Mouse (Mus musculus): ENCODE measurements at regions not wholly inside any gene's neighbourhood (a gene's known extent, or its start where the extent isn't known, plus 50 kb on each side); places are given as distances from the start of the nearest gene placed in this dataset.

- no peaks in the 10 kb centered on the region for H3K9me3 ChIP-seq (ENCODE audit: control insufficient read depth, low read length)
- no peak overlapping the region for H3K4me2 ChIP-seq (ENCODE audit: low read depth)
- H3K4me3 ChIP-seq (ENCODE audit: insufficient read depth in 1 of 2, low read depth in 2 of 2, low read length in 2 of 2) = no peak overlapping the region
- H3K4me1 ChIP-seq (replicated peaks; ENCODE audit: control insufficient read depth in 2 of 2, insufficient read depth in 2 of 2, low read length in 1 of 2) = no peaks in the 10 kb centered on the region
- TF ChIP-seq CTCF (IDR thresholded peaks at IDR 0.05; ENCODE audit: low read depth) = no peak
- no peak for TF ChIP-seq EP300 (IDR thresholded peaks at IDR 0.05; ENCODE audit: low read depth)
- H3K27ac ChIP-seq = no peak overlapping the region
- H3K9ac ChIP-seq (replicated peaks) = no peak overlapping the region
- no peak for DNase-seq (ENCODE audit: low read depth in 3 of 3, low spot score in 3 of 3)
- H3K27me3 ChIP-seq (ENCODE audit: control insufficient read depth, insufficient read depth, low read length) = no peaks in the 10 kb centered on the region
- no peaks in the 10 kb centered on the region for H3K36me3 ChIP-seq (replicated peaks; ENCODE audit: control insufficient read depth, insufficient read depth, low read depth)
- ATAC-seq (ENCODE audit: insufficient read depth) = no peak
- WGBS (ENCODE audit: insufficient replicate concordance) = 71% methylated on average over 21 of the region's 21 CpGs
These were observed 333.0 kb downstream of the Foxo1 start for GRCm38 (mm10) chr3:52601011-52601745.

- ATAC-seq (ENCODE audit: insufficient read depth) (no peak), DNase-seq (ENCODE audit: low read depth in 3 of 3, low spot score in 3 of 3) (no peak)
- 74% methylated on average over 13 of the region's 13 CpGs for WGBS (ENCODE audit: insufficient replicate concordance)
- TF ChIP-seq CTCF (IDR thresholded peaks at IDR 0.05; ENCODE audit: low read depth) = no peak
- no peak for TF ChIP-seq EP300 (IDR thresholded peaks at IDR 0.05; ENCODE audit: low read depth)
- H3K4me2 ChIP-seq (ENCODE audit: low read depth) = no peak overlapping the region
- no peak overlapping the region for H3K9ac ChIP-seq (replicated peaks)
- no peak overlapping the region for H3K27ac ChIP-seq
- H3K9me3 ChIP-seq (ENCODE audit: control insufficient read depth, low read length) = no peaks in the 10 kb centered on the region
- H3K4me1 ChIP-seq (replicated peaks; ENCODE audit: control insufficient read depth in 2 of 2, insufficient read depth in 2 of 2, low read length in 1 of 2) = no peaks in the 10 kb centered on the region
- no peaks in the 10 kb centered on the region for H3K36me3 ChIP-seq (replicated peaks; ENCODE audit: control insufficient read depth, insufficient read depth, low read depth)
- H3K27me3 ChIP-seq (ENCODE audit: control insufficient read depth, insufficient read depth, low read length) = no peaks in the 10 kb centered on the region
- H3K4me3 ChIP-seq (ENCODE audit: insufficient read depth in 1 of 2, low read depth in 2 of 2, low read length in 2 of 2) = no peak overlapping the region
These were observed 332.4 kb downstream of the Foxo1 start for GRCm38 (mm10) chr3:52600581-52600980.

- Histone ChIP-seq H3K27me3 (ENCODE audit: control insufficient read depth, insufficient read depth, low read length) (no peaks in the 10 kb centered on the region), H3K4me3 (ENCODE audit: insufficient read depth in 1 of 2, low read depth in 2 of 2, low read length in 2 of 2) (no peak overlapping the region), H3K27ac (no peak overlapping the region), H3K9ac (replicated peaks) (no peak overlapping the region), H3K9me3 (ENCODE audit: control insufficient read depth, low read length) (no peaks in the 10 kb centered on the region), H3K4me2 (ENCODE audit: low read depth) (no peak overlapping the region), H3K36me3 (replicated peaks; ENCODE audit: control insufficient read depth, insufficient read depth, low read depth) (no peaks in the 10 kb centered on the region), H3K4me1 (replicated peaks; ENCODE audit: control insufficient read depth in 2 of 2, insufficient read depth in 2 of 2, low read length in 1 of 2) (no peaks in the 10 kb centered on the region)
- DNase-seq (ENCODE audit: low read depth in 3 of 3, low spot score in 3 of 3) (no peak), ATAC-seq (ENCODE audit: insufficient read depth) (no peak)
- TF ChIP-seq CTCF (IDR thresholded peaks at IDR 0.05; ENCODE audit: low read depth) = no peak
- TF ChIP-seq EP300 (IDR thresholded peaks at IDR 0.05; ENCODE audit: low read depth) = no peak
- 60% methylated on average over 4 of the region's 4 CpGs for WGBS (ENCODE audit: insufficient replicate concordance)
These were observed 332.0 kb downstream of the Foxo1 start for GRCm38 (mm10) chr3:52600146-52600545.

GRCm38 (mm10) chr3:52586418-52586817 is 318.3 kb downstream of the Foxo1 start:
- H3K36me3 ChIP-seq (replicated peaks; ENCODE audit: control insufficient read depth, insufficient read depth, low read depth) = no peaks in the 10 kb centered on the region
- H3K4me1 ChIP-seq (replicated peaks; ENCODE audit: control insufficient read depth in 2 of 2, insufficient read depth in 2 of 2, low read length in 1 of 2) = no peaks in the 10 kb centered on the region
- H3K9ac ChIP-seq (replicated peaks) = no peak overlapping the region
- TF ChIP-seq CTCF (IDR thresholded peaks at IDR 0.05; ENCODE audit: low read depth) (no peak), EP300 (IDR thresholded peaks at IDR 0.05; ENCODE audit: low read depth) (no peak)
- ATAC-seq (ENCODE audit: insufficient read depth) (no peak), DNase-seq (ENCODE audit: low read depth in 3 of 3, low spot score in 3 of 3) (no peak)
- H3K27me3 ChIP-seq (ENCODE audit: control insufficient read depth, insufficient read depth, low read length) = no peaks in the 10 kb centered on the region
- H3K27ac ChIP-seq = no peak overlapping the region
- H3K9me3 ChIP-seq (ENCODE audit: control insufficient read depth, low read length) = no peaks in the 10 kb centered on the region
- H3K4me3 ChIP-seq (ENCODE audit: insufficient read depth in 1 of 2, low read depth in 2 of 2, low read length in 2 of 2) = no peak overlapping the region
- 64% methylated on average over 4 of the region's 4 CpGs for WGBS (ENCODE audit: insufficient replicate concordance)
- no peak overlapping the region for H3K4me2 ChIP-seq (ENCODE audit: low read depth)

DNA sequence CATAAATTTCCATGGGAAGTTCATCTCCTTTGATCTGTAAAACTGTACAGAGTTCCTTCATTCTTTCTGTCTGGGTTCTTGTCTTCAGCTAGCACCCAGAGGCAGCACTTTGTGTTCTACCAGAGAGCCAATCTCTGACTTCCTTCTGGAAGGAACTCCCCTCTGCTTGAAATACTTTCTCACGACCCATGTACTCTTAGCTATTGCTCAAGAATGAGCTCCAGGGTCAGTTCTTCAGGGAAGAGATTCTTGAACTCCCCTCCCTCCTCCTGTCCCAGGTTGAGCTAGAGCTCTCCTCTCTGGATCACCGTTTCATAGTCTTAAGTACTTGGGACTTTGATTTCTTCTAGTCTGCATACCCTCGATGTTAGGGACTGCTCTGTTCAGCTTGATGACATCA is 311.8 kb downstream of the Foxo1 start:
- no peak for TF ChIP-seq CTCF (IDR thresholded peaks at IDR 0.05; ENCODE audit: low read depth)
- no peak for TF ChIP-seq EP300 (IDR thresholded peaks at IDR 0.05; ENCODE audit: low read depth)

More for the DNA sequence above, 311.8 kb downstream of the Foxo1 start:
- Histone ChIP-seq H3K27me3 (ENCODE audit: control insufficient read depth, insufficient read depth, low read length) (no peaks in the 10 kb centered on the region), H3K9ac (replicated peaks) (no peak overlapping the region), H3K27ac (no peak overlapping the region), H3K4me2 (ENCODE audit: low read depth) (no peak overlapping the region), H3K4me3 (ENCODE audit: insufficient read depth in 1 of 2, low read depth in 2 of 2, low read length in 2 of 2) (no peak overlapping the region), H3K36me3 (replicated peaks; ENCODE audit: control insufficient read depth, insufficient read depth, low read depth) (no peaks in the 10 kb centered on the region), H3K4me1 (replicated peaks; ENCODE audit: control insufficient read depth in 2 of 2, insufficient read depth in 2 of 2, low read length in 1 of 2) (no peaks in the 10 kb centered on the region), H3K9me3 (ENCODE audit: control insufficient read depth, low read length) (no peaks in the 10 kb centered on the region)
- ATAC-seq (ENCODE audit: insufficient read depth) = no peak
- WGBS (ENCODE audit: insufficient replicate concordance) = 48% methylated on average over 3 of the region's 3 CpGs
- DNase-seq (ENCODE audit: low read depth in 3 of 3, low spot score in 3 of 3) = no peak
